Mouse (Mus musculus): ENCODE data around the gene Gm11034. TPM values are rescaled to one million over a fixed set of nuclear protein-coding genes. Genes with fewer than 3 reads are reported as not detected.

Gm11034 gene
- polyA plus RNA-seq, 1 experiment from 2014 or later, result not detected

Other genes starting within 250 kb of the Gm11034 start
- gene Cyp4f18, start 204.0 kb downstream of the Gm11034 start, polyA plus RNA-seq (2014; fragmentation: Nextera tagmentation; extraction: Ambion mirVana), result 1.0 and 1.1 TPM in 2 replicates
- gene Olfr372, start 172.4 kb downstream of the Gm11034 start, polyA plus RNA-seq (2014; fragmentation: Nextera tagmentation; extraction: Ambion mirVana), result not detected in 2 replicates
- gene Olfr373, start 130.5 kb downstream of the Gm11034 start, polyA plus RNA-seq (2014; fragmentation: Nextera tagmentation; extraction: Ambion mirVana), result 0.11 TPM in 1 of 2 replicates, not detected in the other
- 0.08 and 0.28 TPM in 2 replicates for gene Olfr374, start 106.6 kb downstream of the Gm11034 start, polyA plus RNA-seq (2014; fragmentation: Nextera tagmentation; extraction: Ambion mirVana)
- gene Tpm4, start 78.7 kb downstream of the Gm11034 start, polyA plus RNA-seq (2014; fragmentation: Nextera tagmentation; extraction: Ambion mirVana), result 558 and 651 TPM in 2 replicates
- 104 and 105 TPM in 2 replicates for gene Rab8a, start 52.4 kb downstream of the Gm11034 start, polyA plus RNA-seq (2014; fragmentation: Nextera tagmentation; extraction: Ambion mirVana)
- 0.81 and 1.1 TPM in 2 replicates for gene Hsh2d, start 24.0 kb downstream of the Gm11034 start, polyA plus RNA-seq (2014; fragmentation: Nextera tagmentation; extraction: Ambion mirVana)
- not detected in 2 replicates for gene Cib3, start 799 bp downstream of the Gm11034 start, polyA plus RNA-seq (2014; fragmentation: Nextera tagmentation; extraction: Ambion mirVana)
- 73.3 and 74.3 TPM in 2 replicates for gene Fam32a, start 6.1 kb upstream of the Gm11034 start, polyA plus RNA-seq (2014; fragmentation: Nextera tagmentation; extraction: Ambion mirVana)
- 108 and 118 TPM in 2 replicates for gene Ap1m1, start 26.4 kb upstream of the Gm11034 start, polyA plus RNA-seq (2014; fragmentation: Nextera tagmentation; extraction: Ambion mirVana)
- gene Gm10282, start 91.6 kb upstream of the Gm11034 start, polyA plus RNA-seq (2014; fragmentation: Nextera tagmentation; extraction: Ambion mirVana), result 30.3 and 31.1 TPM in 2 replicates
- gene Klf2, start 105.4 kb upstream of the Gm11034 start, polyA plus RNA-seq (2014; fragmentation: Nextera tagmentation; extraction: Ambion mirVana), result 5.0 and 6.9 TPM in 2 replicates
- 60.6 and 61.9 TPM in 2 replicates for gene Eps15l1, start 207.8 kb upstream of the Gm11034 start, polyA plus RNA-seq (2014; fragmentation: Nextera tagmentation; extraction: Ambion mirVana)
- 1.7 and 1.9 TPM in 2 replicates for gene Calr3, start 230.2 kb upstream of the Gm11034 start, polyA plus RNA-seq (2014; fragmentation: Nextera tagmentation; extraction: Ambion mirVana)
- 13.3 and 15.4 TPM in 2 replicates for gene 1700030K09Rik, start 230.2 kb upstream of the Gm11034 start, polyA plus RNA-seq (2014; fragmentation: Nextera tagmentation; extraction: Ambion mirVana)

Data from intestine, embryonic 14.5 days (tissue).